Mouse (Mus musculus): ENCODE results near the gene Slc9a8. TPM values are rescaled to one million over a fixed set of nuclear protein-coding genes. Genes with fewer than 3 reads are reported as not detected.

The Slc9a8 gene
- 32.0 and 41.7 TPM in 2 replicates for polyA plus RNA-seq (2012; rRNA removed)

GRCm38 (mm10) chr2:167421330-167422149 lies at the start of gene Slc9a8:
Gene Slc9a8, plus strand, starts transcription at chr2:167421712.
- peak; percentile 94 for DNase-seq
- Histone ChIP-seq H3K4me3 (replicated peaks; ENCODE audit: extremely low read depth, low read depth, low read length) (peak within 1 kb of the TSS; percentile 39), H3K4me1 (ENCODE audit: control insufficient read depth, insufficient read depth, low read length) (peaks cover 9% of the 10 kb centered on the region)
- WGBS: under 1% methylated on average over 66 of the region's 66 CpGs
- TF ChIP-seq CTCF (IDR thresholded peaks at IDR 0.05; ENCODE audit: insufficient read depth, low read length) (no peak), POLR2A (IDR thresholded peaks at IDR 0.05; ENCODE audit: borderline replicate concordance, extremely low read depth, low read depth, low read length) (peak; percentile 70; the same call in 1 of the 2 replicates)

- Histone ChIP-seq H3K4me1 (ENCODE audit: control insufficient read depth, insufficient read depth, low read length) (no peaks in the 10 kb centered on the region), H3K4me3 (replicated peaks; ENCODE audit: extremely low read depth, low read depth, low read length) (no peak overlapping the region)
- no peak for TF ChIP-seq CTCF (IDR thresholded peaks at IDR 0.05; ENCODE audit: insufficient read depth, low read length)
- TF ChIP-seq POLR2A (IDR thresholded peaks at IDR 0.05; ENCODE audit: borderline replicate concordance, extremely low read depth, low read depth, low read length): no peak
- no peak for DNase-seq
- WGBS: 59% methylated on average over 5 of the region's 5 CpGs
Measured at GRCm38 (mm10) chr2:167373266-167373665, 48.2 kb upstream of the Slc9a8 start.

- Histone ChIP-seq H3K4me3 (replicated peaks; ENCODE audit: extremely low read depth, low read depth, low read length) (no peak overlapping the region), H3K4me1 (ENCODE audit: control insufficient read depth, insufficient read depth, low read length) (no peaks in the 10 kb centered on the region)
- TF ChIP-seq CTCF (IDR thresholded peaks at IDR 0.05; ENCODE audit: insufficient read depth, low read length): no peak
- TF ChIP-seq POLR2A (IDR thresholded peaks at IDR 0.05; ENCODE audit: borderline replicate concordance, extremely low read depth, low read depth, low read length): no peak
- 88% methylated on average over 12 of the region's 12 CpGs for WGBS
- DNase-seq: no peak
Measured at GRCm38 (mm10) chr2:167374191-167374805, 47.2 kb upstream of the Slc9a8 start.

GRCm38 (mm10) chr2:167375135-167375534 lies 46.4 kb upstream of the Slc9a8 start:
- H3K4me3 ChIP-seq (replicated peaks; ENCODE audit: extremely low read depth, low read depth, low read length): no peak overlapping the region
- DNase-seq: no peak
- 74% methylated on average over 9 of the region's 9 CpGs for WGBS
- TF ChIP-seq POLR2A (IDR thresholded peaks at IDR 0.05; ENCODE audit: borderline replicate concordance, extremely low read depth, low read depth, low read length): no peak
- TF ChIP-seq CTCF (IDR thresholded peaks at IDR 0.05; ENCODE audit: insufficient read depth, low read length): no peak
- no peaks in the 10 kb centered on the region for H3K4me1 ChIP-seq (ENCODE audit: control insufficient read depth, insufficient read depth, low read length)

GRCm38 (mm10) chr2:167375688-167376087 lies 45.8 kb upstream of the Slc9a8 start:
- no peak overlapping the region for H3K4me3 ChIP-seq (replicated peaks; ENCODE audit: extremely low read depth, low read depth, low read length)
- WGBS: 84% methylated on average over 5 of the region's 5 CpGs
- DNase-seq: no peak
- TF ChIP-seq POLR2A (IDR thresholded peaks at IDR 0.05; ENCODE audit: borderline replicate concordance, extremely low read depth, low read depth, low read length) (no peak), CTCF (IDR thresholded peaks at IDR 0.05; ENCODE audit: insufficient read depth, low read length) (no peak)
- no peaks in the 10 kb centered on the region for H3K4me1 ChIP-seq (ENCODE audit: control insufficient read depth, insufficient read depth, low read length)

- Histone ChIP-seq H3K4me3 (replicated peaks; ENCODE audit: extremely low read depth, low read depth, low read length) (no peak overlapping the region), H3K4me1 (ENCODE audit: control insufficient read depth, insufficient read depth, low read length) (no peaks in the 10 kb centered on the region)
- WGBS: 70% methylated on average over 8 of the region's 8 CpGs
- DNase-seq: no peak
- no peak for TF ChIP-seq POLR2A (IDR thresholded peaks at IDR 0.05; ENCODE audit: borderline replicate concordance, extremely low read depth, low read depth, low read length)
- no peak for TF ChIP-seq CTCF (IDR thresholded peaks at IDR 0.05; ENCODE audit: insufficient read depth, low read length)
Measured at GRCm38 (mm10) chr2:167376160-167376564, 45.4 kb upstream of the Slc9a8 start.

GRCm38 (mm10) chr2:167377697-167378096 lies 43.8 kb upstream of the Slc9a8 start:
- Histone ChIP-seq H3K4me1 (ENCODE audit: control insufficient read depth, insufficient read depth, low read length) (no peaks in the 10 kb centered on the region; the same call in 1 of the 2 replicates), H3K4me3 (replicated peaks; ENCODE audit: extremely low read depth, low read depth, low read length) (no peak overlapping the region)
- no peak for DNase-seq
- no peak for TF ChIP-seq POLR2A (IDR thresholded peaks at IDR 0.05; ENCODE audit: borderline replicate concordance, extremely low read depth, low read depth, low read length)
- TF ChIP-seq CTCF (IDR thresholded peaks at IDR 0.05; ENCODE audit: insufficient read depth, low read length): no peak
- 44% methylated on average over 3 of the region's 3 CpGs for WGBS

GRCm38 (mm10) chr2:167378972-167379371 lies 42.5 kb upstream of the Slc9a8 start:
- WGBS: 63% methylated on average over 4 of the region's 4 CpGs
- H3K4me1 ChIP-seq (ENCODE audit: control insufficient read depth, insufficient read depth, low read length): no peaks in the 10 kb centered on the region; the same call in 1 of the 2 replicates
- no peak overlapping the region for H3K4me3 ChIP-seq (replicated peaks; ENCODE audit: extremely low read depth, low read depth, low read length)
- no peak for DNase-seq
- TF ChIP-seq POLR2A (IDR thresholded peaks at IDR 0.05; ENCODE audit: borderline replicate concordance, extremely low read depth, low read depth, low read length) (no peak), CTCF (IDR thresholded peaks at IDR 0.05; ENCODE audit: insufficient read depth, low read length) (no peak)

GRCm38 (mm10) chr2:167380615-167381285 lies 40.8 kb upstream of the Slc9a8 start:
- DNase-seq: no peak
- no peak for TF ChIP-seq POLR2A (IDR thresholded peaks at IDR 0.05; ENCODE audit: borderline replicate concordance, extremely low read depth, low read depth, low read length)
- no peak for TF ChIP-seq CTCF (IDR thresholded peaks at IDR 0.05; ENCODE audit: insufficient read depth, low read length)
- WGBS: 52% methylated on average over 7 of the region's 7 CpGs
- Histone ChIP-seq H3K4me1 (ENCODE audit: control insufficient read depth, insufficient read depth, low read length) (no peaks in the 10 kb centered on the region; the same call in 1 of the 2 replicates), H3K4me3 (replicated peaks; ENCODE audit: extremely low read depth, low read depth, low read length) (no peak overlapping the region)

Measured in lung, adult 2 months (tissue).